Mouse (Mus musculus) lung, postnatal 0 days (tissue): ENCODE data around the gene Nodal.

Source experiments
- CTCF ChIP-seq: IDR thresholded peaks from 2 replicates; pipeline ENCODE4 v1.5.1; 2016; ENCODE audit warnings: antibody characterized with exemption, mild to moderate bottlenecking
- EP300 ChIP-seq: IDR thresholded peaks from 2 replicates; pipeline ENCODE4 v1.6.1; 2016; ENCODE audit warnings: antibody characterized with exemption, mild to moderate bottlenecking, control low read depth

GRCm38 (mm10) chr10:61380186-61380585, 37.6 kb upstream of the Nodal start:
- TF ChIP-seq CTCF (no peak; the same call in 1 of the 2 replicates), EP300 (no peak)
